Mouse (Mus musculus) midbrain, embryonic 13.5 days (tissue): Measurements from ENCODE around the gene Mcm10. TPM values are rescaled to one million over a fixed set of nuclear protein-coding genes. Genes with fewer than 3 reads are reported as not detected.
A peak's percentile ranks its signal among the peaks of the same experiment; 100 is the strongest.

Experiments
- ATAC-seq: fragments of 200-750 bp; cut with Nextera tagmentation; 2 replicates; pipeline ENCODE4 v1.8.0; 2017; ENCODE audit warnings: mild to moderate bottlenecking, moderate TSS enrichment, moderate library complexity
- H3K27ac ChIP-seq: fragments of 300-500 bp; sonication (generic); 2 replicates; pipeline ENCODE4 v1.5.1; 2015; ENCODE audit warnings: inconsistent platforms, mild to moderate bottlenecking, moderate library complexity
- H3K27me3 ChIP-seq: fragments of 300-500 bp; sonication (generic); 2 replicates; pipeline ENCODE4 v1.6.1; 2015; ENCODE audit warnings: mild to moderate bottlenecking, inconsistent platforms
- H3K36me3 ChIP-seq: fragments of 300-500 bp; sonication (generic); 2 replicates; pipeline ENCODE4 v1.6.1; 2015; ENCODE audit warnings: mild to moderate bottlenecking, inconsistent platforms
- H3K4me1 ChIP-seq: fragments of 300-500 bp; sonication (generic); replicated peaks from 2 replicates; pipeline ENCODE4 v1.6.1; 2015; ENCODE audit warnings: inconsistent platforms
- H3K4me2 ChIP-seq: fragments of 300-500 bp; sonication (generic); replicated peaks from 2 replicates; pipeline ENCODE4 v1.6.1; 2015; ENCODE audit warnings: moderate library complexity, mild to moderate bottlenecking, inconsistent platforms
- H3K4me3 ChIP-seq: fragments of 300-500 bp; sonication (generic); replicated peaks from 2 replicates; pipeline ENCODE4 v1.5.1; 2015; ENCODE audit warnings: mild to moderate bottlenecking, inconsistent platforms
- H3K9ac ChIP-seq: fragments of 300-500 bp; sonication (generic); replicated peaks from 2 replicates; pipeline ENCODE4 v1.6.1; 2015; ENCODE audit warnings: mild to moderate bottlenecking, inconsistent platforms
- H3K9me3 ChIP-seq: fragments of 300-500 bp; sonication (generic); 2 replicates; pipeline ENCODE4 v1.6.1; 2016; ENCODE audit warnings: mild to moderate bottlenecking, inconsistent platforms
- WGBS: fragments of 180-500 bp; shearing (Covaris S2); methylation state at CpG from one replicate; pipeline ENCODE4 v1.1.7; 2015; 5-methylcytosine and 5-hydroxymethylcytosine counted together
- polyA plus RNA-seq: library from polyadenylated mRNA; unstranded; fragments of >200 nt; fragmentation: Nextera tagmentation; extraction: Ambion mirVana; gene quantifications from 2 replicates; pipeline ENCODE4 v1.2.1, GENCODE M21; 2015

Mcm10 gene
- polyA plus RNA-seq, 1 experiment from 2014 or later: 10.7 TPM

- Histone ChIP-seq H3K4me3 (no peak overlapping the region), H3K27ac (no peak overlapping the region), H3K4me2 (no peak overlapping the region), H3K36me3 (no peaks in the 10 kb centered on the region), H3K9me3 (no peaks in the 10 kb centered on the region), H3K9ac (no peak overlapping the region), H3K4me1 (no peaks in the 10 kb centered on the region), H3K27me3 (no peaks in the 10 kb centered on the region)
- no peak for ATAC-seq
- WGBS: 76% methylated on average over 7 of the region's 7 CpGs
Observed at GRCm38 (mm10) chr2:5028047-5028446, 15.5 kb upstream of the Mcm10 start.

DNA sequence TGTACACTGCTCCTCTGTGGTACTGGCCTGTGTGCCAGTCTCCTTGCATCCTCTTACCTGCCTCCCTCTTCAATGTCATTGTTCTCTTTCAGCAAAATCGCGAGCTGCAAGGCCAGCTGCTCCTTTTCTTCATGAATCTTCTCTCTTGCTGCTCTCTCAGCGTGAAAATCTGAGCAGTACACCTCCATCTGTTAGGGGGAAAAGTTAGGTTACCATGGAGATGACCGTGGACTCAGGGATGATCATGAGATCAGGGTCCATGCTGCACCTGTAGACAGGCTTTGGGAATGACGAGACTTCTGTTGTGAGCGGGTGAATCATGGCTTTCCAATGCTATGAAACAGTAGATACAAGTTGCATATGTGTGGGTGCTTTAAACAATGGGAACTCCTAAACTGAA lies 14.5 kb upstream of the Mcm10 start:
- H3K27me3 ChIP-seq: no peaks in the 10 kb centered on the region
- no peak overlapping the region for H3K9ac ChIP-seq
- no peak for ATAC-seq
- no peak overlapping the region for H3K4me3 ChIP-seq
- no peak overlapping the region for H3K27ac ChIP-seq
- no peaks in the 10 kb centered on the region for H3K9me3 ChIP-seq
- no peak overlapping the region for H3K4me2 ChIP-seq
- no peaks in the 10 kb centered on the region for H3K36me3 ChIP-seq
- WGBS: 58% methylated on average over 6 of the region's 6 CpGs
- no peaks in the 10 kb centered on the region for H3K4me1 ChIP-seq

- 55% methylated on average over 4 of the region's 4 CpGs for WGBS
- H3K9me3 ChIP-seq: no peaks in the 10 kb centered on the region
Observed at GRCm38 (mm10) chr2:5025162-5025733, 12.7 kb upstream of the Mcm10 start.

GRCm38 (mm10) chr2:5023699-5024399 lies 11.3 kb upstream of the Mcm10 start:
- no peak overlapping the region for H3K27ac ChIP-seq
- H3K4me1 ChIP-seq: no peaks in the 10 kb centered on the region
- H3K36me3 ChIP-seq: no peaks in the 10 kb centered on the region
- 85% methylated on average over 14 of the region's 14 CpGs for WGBS
- no peak overlapping the region for H3K4me2 ChIP-seq
- no peak for ATAC-seq
- no peak overlapping the region for H3K9ac ChIP-seq
- H3K9me3 ChIP-seq: no peaks in the 10 kb centered on the region
- H3K27me3 ChIP-seq: no peaks in the 10 kb centered on the region
- H3K4me3 ChIP-seq: no peak overlapping the region

More at GRCm38 (mm10) chr2:5025162-5025733, 12.7 kb upstream of the Mcm10 start:
- Histone ChIP-seq H3K4me2 (no peak overlapping the region), H3K36me3 (no peaks in the 10 kb centered on the region), H3K27ac (no peak overlapping the region), H3K27me3 (no peaks in the 10 kb centered on the region), H3K4me1 (no peaks in the 10 kb centered on the region), H3K4me3 (no peak overlapping the region), H3K9ac (no peak overlapping the region)
- no peak for ATAC-seq

GRCm38 (mm10) chr2:5023275-5023674 lies 10.7 kb upstream of the Mcm10 start:
- no peak for ATAC-seq
- Histone ChIP-seq H3K4me3 (no peak overlapping the region), H3K9me3 (no peaks in the 10 kb centered on the region), H3K4me2 (no peak overlapping the region), H3K9ac (no peak overlapping the region), H3K36me3 (no peaks in the 10 kb centered on the region), H3K4me1 (no peaks in the 10 kb centered on the region), H3K27me3 (no peaks in the 10 kb centered on the region), H3K27ac (no peak overlapping the region)
- WGBS: 89% methylated on average over 2 of the region's 2 CpGs

DNA sequence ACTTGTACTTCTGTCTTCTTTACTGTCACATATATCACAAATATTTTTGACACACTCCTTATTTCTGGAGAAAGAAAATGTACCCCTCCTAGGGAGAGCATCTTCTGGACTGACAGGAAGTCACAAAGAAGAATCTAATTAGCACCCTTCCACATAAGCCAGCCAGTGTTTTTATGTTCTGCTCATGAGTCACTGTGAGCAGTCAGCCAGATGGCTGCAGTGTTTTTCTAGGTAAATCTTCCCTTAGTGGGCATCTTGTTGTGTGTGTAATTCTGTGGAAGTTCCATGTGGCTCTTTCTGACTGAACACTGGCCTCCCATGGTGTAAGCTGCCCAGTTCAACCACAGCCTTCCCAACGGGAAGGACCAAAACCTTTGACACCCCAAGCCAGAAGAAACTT lies 7.1 kb upstream of the Mcm10 start:
- Histone ChIP-seq H3K4me2 (no peak overlapping the region), H3K27ac (no peak overlapping the region), H3K27me3 (no peaks in the 10 kb centered on the region), H3K4me3 (no peak overlapping the region), H3K36me3 (no peaks in the 10 kb centered on the region), H3K9me3 (no peaks in the 10 kb centered on the region), H3K9ac (no peak overlapping the region), H3K4me1 (no peaks in the 10 kb centered on the region)
- WGBS: 65% methylated on average over 1 of the region's 1 CpGs
- no peak for ATAC-seq

DNA sequence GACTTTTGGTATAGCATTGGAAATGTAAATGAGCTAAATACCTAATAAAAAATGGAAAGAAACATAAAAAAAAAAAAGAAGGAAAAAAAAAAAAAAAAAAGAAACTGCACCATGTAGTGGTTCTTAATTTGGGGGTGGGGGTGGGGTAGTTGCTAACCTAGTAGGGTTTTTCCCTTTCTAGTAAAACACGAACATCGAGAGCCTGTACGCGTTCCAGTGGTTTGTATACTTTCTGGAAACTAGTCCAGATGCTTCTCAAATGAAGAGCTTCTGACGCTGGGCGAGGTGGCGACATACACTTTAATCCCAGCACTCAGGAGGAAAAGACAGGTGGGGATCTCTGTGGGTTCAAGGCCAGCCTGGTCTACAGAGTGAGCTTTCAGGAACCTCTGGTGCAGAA lies 4.3 kb upstream of the Mcm10 start:
- Histone ChIP-seq H3K9ac (no peak overlapping the region), H3K9me3 (no peaks in the 10 kb centered on the region), H3K4me2 (no peak overlapping the region), H3K4me3 (no peak overlapping the region), H3K36me3 (no peaks in the 10 kb centered on the region), H3K27ac (no peak overlapping the region), H3K27me3 (no peaks in the 10 kb centered on the region), H3K4me1 (peaks cover 6% of the 10 kb centered on the region)
- ATAC-seq: no peak
- WGBS: 94% methylated on average over 7 of the region's 7 CpGs

DNA sequence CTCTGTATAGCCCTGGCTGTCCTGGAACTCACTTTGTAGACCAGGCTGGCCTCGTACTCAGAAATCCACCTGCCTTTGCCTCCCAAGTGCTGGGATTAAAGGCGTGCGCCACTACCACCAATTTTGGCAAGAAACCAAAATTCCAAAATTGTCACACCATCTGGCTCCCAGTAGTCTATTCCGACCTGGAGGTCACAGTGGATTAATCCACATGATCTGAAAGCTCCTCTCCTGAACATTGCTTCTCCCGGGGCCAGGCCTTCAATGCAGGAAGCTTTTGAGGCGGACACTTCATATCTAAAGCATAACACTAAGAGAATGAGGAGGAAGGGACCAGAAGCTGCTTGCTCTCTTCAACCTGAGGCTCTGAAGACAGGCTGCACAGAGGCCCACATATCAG lies 2.9 kb upstream of the Mcm10 start:
- Histone ChIP-seq H3K4me3 (no peak overlapping the region), H3K4me1 (peaks cover 12% of the 10 kb centered on the region), H3K9ac (no peak overlapping the region), H3K4me2 (no peak overlapping the region), H3K9me3 (no peaks in the 10 kb centered on the region), H3K27me3 (no peaks in the 10 kb centered on the region), H3K27ac (no peak overlapping the region), H3K36me3 (no peaks in the 10 kb centered on the region)
- 89% methylated on average over 6 of the region's 6 CpGs for WGBS
- no peak for ATAC-seq

- Histone ChIP-seq H3K9ac (no peak overlapping the region), H3K4me3 (no peak overlapping the region), H3K4me1 (peaks cover 12% of the 10 kb centered on the region), H3K36me3 (no peaks in the 10 kb centered on the region), H3K9me3 (no peaks in the 10 kb centered on the region), H3K4me2 (no peak overlapping the region), H3K27ac (no peak overlapping the region), H3K27me3 (no peaks in the 10 kb centered on the region)
- WGBS: 84% methylated on average over 7 of the region's 7 CpGs
- no peak for ATAC-seq
Observed at GRCm38 (mm10) chr2:5014616-5015015, 2.0 kb upstream of the Mcm10 start.

DNA sequence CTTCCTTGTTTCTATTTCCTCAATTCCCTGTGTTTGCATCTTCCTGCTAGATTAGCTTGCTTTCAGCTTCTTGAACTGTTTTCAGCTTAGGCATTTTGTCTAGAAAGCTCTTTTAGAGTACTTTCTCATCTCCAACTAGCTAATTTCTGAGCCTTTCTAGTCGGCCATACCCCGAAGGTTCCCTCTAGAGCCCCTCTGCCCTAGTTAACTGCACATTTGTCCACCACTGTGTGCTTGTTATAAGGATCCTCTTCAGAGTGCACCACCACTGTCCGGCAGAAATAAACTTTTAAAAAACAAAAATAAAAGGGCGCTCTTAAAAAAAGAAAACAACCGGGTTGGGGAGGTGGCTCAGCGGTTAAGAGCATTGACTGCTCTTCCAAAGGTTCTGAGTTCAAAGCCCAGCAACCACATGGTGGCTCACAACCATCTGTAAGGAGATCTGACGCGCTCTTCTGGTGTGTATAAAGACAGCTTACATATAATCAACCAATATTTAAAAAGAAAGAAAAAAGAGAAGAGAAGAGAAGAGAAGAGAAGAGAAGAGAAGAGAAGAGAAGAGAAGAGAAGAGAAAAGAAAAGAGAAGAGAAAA lies 597 bp downstream of the Mcm10 start:
- ATAC-seq: 0 out of 2 replicates have a peak, but pooled peaks have one; percentile 5
- peak overlapping the region; percentile 68 for H3K4me3 ChIP-seq

GRCm38 (mm10) chr2:5007107-5007506 lies 5.5 kb downstream of the Mcm10 start:
- ATAC-seq: no peak
- H3K27ac ChIP-seq: no peak overlapping the region
- peaks cover 14% of the 10 kb centered on the region for H3K36me3 ChIP-seq
- H3K9me3 ChIP-seq: no peaks in the 10 kb centered on the region
- H3K4me2 ChIP-seq: no peak overlapping the region
- H3K27me3 ChIP-seq: no peaks in the 10 kb centered on the region
- H3K9ac ChIP-seq: no peak overlapping the region
- peaks cover 9% of the 10 kb centered on the region for H3K4me1 ChIP-seq
- no peak overlapping the region for H3K4me3 ChIP-seq
- 95% methylated on average over 4 of the region's 4 CpGs for WGBS

More for the DNA sequence above, 597 bp downstream of the Mcm10 start:
- no peak overlapping the region for H3K27ac ChIP-seq
- H3K9me3 ChIP-seq: no peaks in the 10 kb centered on the region
- peaks cover 14% of the 10 kb centered on the region for H3K36me3 ChIP-seq
- H3K27me3 ChIP-seq: no peaks in the 10 kb centered on the region
- H3K4me2 ChIP-seq: peak overlapping the region; percentile 72
- peak overlapping the region; percentile 55; the same call in 1 of the 2 replicates for H3K9ac ChIP-seq
- WGBS: 17% methylated on average over 8 of the region's 8 CpGs
- H3K4me1 ChIP-seq: peaks cover 12% of the 10 kb centered on the region

DNA sequence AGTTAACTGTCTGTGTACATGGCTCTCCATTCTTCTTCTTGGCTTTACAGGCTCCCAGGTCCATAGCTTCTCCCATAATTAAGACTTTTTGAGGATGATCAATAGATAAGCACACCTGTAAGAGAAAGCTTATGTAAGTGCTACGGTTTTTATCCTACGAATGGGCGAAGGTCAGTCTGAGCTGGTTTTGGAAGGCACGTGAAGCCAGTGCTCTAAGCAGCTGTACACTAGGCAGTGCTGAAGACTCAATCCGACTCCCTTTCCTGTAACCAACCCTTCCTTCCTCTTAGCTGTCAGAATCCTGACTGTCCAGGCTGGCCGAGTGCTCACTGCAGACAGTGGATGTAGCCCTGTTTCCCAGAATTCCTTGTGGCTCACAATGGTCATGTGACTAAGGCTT lies 11.3 kb downstream of the Mcm10 start:
- H3K4me3 ChIP-seq: no peak overlapping the region
- no peak overlapping the region for H3K9ac ChIP-seq
- H3K27me3 ChIP-seq: no peaks in the 10 kb centered on the region
- H3K36me3 ChIP-seq: peaks cover 17% of the 10 kb centered on the region
- no peaks in the 10 kb centered on the region for H3K4me1 ChIP-seq
- no peaks in the 10 kb centered on the region for H3K9me3 ChIP-seq
- no peak overlapping the region for H3K27ac ChIP-seq
- ATAC-seq: no peak
- no peak overlapping the region for H3K4me2 ChIP-seq
- 97% methylated on average over 6 of the region's 6 CpGs for WGBS
